Mouse (Mus musculus) urinary bladder, adult 2 months (tissue): ENCODE results near the gene Col4a4. TPM values are rescaled to one million over a fixed set of nuclear protein-coding genes. Genes with fewer than 3 reads are reported as not detected.

Experiments
- DNase-seq: peaks from one replicate; pipeline ENCODE4 v3.0.0; 2022; ENCODE audit warnings: low spot score
- polyA plus RNA-seq: library from polyadenylated mRNA; depleted of rRNA; stranded (reverse); fragments of >200 nt; gene quantifications from 2 replicates; pipeline ENCODE4 v1.2.3, GENCODE M21; 2012; rRNA removed

Col4a4 gene
- polyA plus RNA-seq, 1 experiment, result 1.3 TPM

DNA sequence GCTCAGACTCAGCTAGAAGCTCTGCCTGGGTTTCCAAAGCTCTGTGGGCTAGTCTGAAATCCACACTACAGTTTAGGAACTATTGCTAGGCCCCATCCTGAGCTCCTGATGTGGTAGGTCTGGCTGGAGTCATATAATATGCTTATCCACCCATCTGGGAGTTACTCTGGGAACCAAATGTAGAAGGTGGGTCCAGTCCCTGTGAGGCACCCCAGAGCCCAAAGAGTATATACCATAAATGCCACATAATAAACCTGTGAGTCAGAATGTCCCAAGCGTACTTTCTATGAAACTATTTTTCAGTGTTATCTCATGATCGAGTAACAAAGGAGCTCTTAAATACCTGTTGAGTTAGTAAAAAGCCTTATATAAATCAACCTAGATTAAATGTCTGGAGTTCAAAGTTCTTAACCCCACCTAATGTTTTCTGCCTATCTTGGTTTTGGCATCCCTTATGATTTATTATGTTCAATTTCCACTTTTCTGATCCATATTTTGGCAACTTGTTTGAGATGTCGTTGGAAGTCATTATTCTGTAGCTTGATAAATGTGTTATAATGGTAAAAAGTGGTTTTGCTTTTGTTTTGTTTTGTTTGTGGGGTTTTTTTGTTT, 172.1 kb downstream of the Col4a4 start:
- DNase-seq, result no peak

DNA sequence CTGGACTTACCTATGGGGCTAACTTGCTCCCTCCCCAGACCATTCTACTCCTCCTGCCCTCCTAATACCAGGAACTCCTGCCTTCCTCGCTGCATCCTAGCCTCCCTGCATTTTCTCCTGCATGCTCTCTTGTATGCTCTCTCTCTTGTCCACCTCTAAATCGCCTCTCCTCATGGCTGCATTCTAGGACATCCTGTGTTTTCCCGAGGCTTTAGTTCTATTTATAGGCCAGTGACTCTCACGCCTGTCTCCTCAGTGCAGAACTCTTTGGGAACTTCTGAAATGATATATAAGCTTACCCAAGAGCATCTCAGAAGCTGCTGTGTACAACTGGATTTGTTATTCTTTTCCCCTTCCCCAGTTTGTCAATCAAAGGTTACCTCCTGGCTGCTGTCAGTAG, 174.6 kb downstream of the Col4a4 start:
- DNase-seq, result no peak

DNA sequence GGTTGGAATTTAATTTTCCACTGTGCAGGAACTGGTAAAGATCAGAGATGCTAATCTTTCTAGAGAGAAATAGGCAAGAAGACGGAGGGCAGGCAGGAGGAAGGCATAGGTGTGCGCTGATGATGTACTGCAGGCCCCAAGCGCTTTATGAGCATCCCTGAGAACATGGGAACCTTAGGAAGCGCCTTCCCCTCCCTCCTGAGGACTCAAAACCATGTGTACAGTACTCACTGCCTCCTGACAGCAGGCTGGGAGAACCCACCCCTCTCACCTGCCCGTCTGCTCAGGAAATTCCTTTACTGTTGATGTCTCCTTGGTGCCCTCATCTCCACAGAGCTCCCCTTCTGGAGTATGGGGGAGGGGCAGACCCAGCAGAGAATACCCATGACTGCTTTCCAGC, 175.1 kb downstream of the Col4a4 start:
- no peak for DNase-seq

DNA sequence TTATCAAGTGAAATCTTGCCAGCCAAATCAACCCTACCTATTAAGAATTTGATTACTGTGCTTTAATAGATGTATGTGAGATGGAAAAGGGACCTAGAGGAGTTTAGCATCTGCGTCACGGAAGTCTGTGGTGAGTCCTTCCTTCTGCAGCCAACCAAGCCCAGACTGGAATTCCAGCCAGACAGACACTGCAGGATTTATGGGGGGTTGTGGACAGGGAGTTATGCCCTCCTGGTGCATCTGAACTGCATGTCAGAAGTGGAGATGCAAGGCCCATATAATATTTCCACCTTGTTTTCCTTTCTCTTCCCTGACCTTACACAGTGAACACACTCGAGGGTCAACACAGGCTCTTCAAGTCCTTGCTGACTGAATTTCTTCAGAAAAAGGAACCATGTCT, 176.1 kb downstream of the Col4a4 start:
- no peak for DNase-seq

DNA sequence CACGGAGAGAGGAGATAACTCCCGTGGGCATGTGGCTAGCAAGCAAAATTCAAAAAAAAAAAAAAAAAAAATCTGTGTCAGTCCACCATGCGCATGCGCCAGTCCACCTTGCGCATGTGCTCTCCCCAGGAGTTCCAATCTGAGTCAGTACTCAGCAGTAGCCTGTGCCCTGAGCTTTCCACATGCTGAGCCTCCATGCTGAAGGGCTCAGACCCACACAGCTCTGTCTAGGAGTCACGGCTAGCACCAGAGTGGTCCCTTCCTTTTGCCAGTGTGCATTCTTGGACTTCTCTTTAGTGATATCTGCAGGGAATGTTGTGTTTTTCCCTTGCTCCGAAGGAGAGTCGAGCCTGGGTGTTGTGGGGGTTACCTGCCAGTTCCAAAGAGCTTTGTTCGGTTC, 177.4 kb downstream of the Col4a4 start:
- no peak for DNase-seq

DNA sequence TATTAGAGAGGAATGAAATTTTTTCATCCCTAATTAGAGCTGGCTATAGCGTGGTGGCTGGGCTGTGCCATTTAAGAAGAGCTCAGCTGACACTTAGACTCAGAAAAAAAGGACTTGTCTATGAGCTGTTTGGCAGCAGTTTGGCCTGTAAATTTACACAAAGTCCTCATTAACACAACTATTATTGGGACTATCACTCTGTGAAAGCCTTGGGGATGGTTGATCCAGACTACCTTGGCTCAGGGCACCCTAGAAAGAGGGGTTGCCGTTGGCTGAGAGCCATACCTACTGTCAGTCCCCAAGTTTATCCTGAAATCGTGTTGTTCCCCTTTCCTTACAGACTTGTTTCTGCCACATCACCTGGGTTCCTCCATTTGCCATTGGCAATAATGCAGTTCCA, 178.9 kb downstream of the Col4a4 start:
- no peak for DNase-seq

Other genes with a start within 250 kb of the Col4a4 start
- gene Col4a3, start 72 bp upstream of the Col4a4 start, polyA plus RNA-seq, result 0.94 and 1.0 TPM in 2 replicates
- gene Mff, start 138.0 kb upstream of the Col4a4 start, polyA plus RNA-seq, result 137 and 151 TPM in 2 replicates
- 0.59 and 0.61 TPM in 2 replicates for gene Tm4sf20, start 181.6 kb upstream of the Col4a4 start, polyA plus RNA-seq
- gene Gm47791, start 184.4 kb upstream of the Col4a4 start, polyA plus RNA-seq, result not detected in 2 replicates